Mouse (Mus musculus) liver, embryonic 15.5 days (tissue): ENCODE data around the gene Bend3. TPM values are rescaled to one million over a fixed set of nuclear protein-coding genes. Genes with fewer than 3 reads are reported as not detected.
A peak's percentile ranks its signal among the peaks of the same experiment; 100 is the strongest.

Experiments used
- ATAC-seq: fragments of 200-750 bp; cut with Nextera tagmentation; 2 replicates; pipeline ENCODE4 v1.8.0; 2017; ENCODE audit warnings: moderate number of reproducible peaks, mild to moderate bottlenecking, moderate library complexity; ENCODE audit not compliant: insufficient read depth
- H3K27ac ChIP-seq: fragments of 300-500 bp; sonication (generic); replicated peaks from 2 replicates; pipeline ENCODE4 v1.5.1; 2015; ENCODE audit warnings: mild to moderate bottlenecking, inconsistent platforms
- H3K27me3 ChIP-seq: fragments of 300-500 bp; sonication (generic); 2 replicates; pipeline ENCODE4 v1.6.1; 2015; ENCODE audit warnings: mild to moderate bottlenecking, inconsistent platforms
- H3K36me3 ChIP-seq: fragments of 300-500 bp; sonication (generic); replicated peaks from 2 replicates; pipeline ENCODE4 v1.6.1; 2015; ENCODE audit warnings: moderate library complexity, mild to moderate bottlenecking, inconsistent platforms
- H3K4me1 ChIP-seq: fragments of 300-500 bp; sonication (generic); replicated peaks from 2 replicates; pipeline ENCODE4 v1.6.1; 2015; ENCODE audit warnings: inconsistent platforms
- H3K4me2 ChIP-seq: fragments of 300-500 bp; sonication (generic); 2 replicates; pipeline ENCODE4 v1.6.1; 2015; ENCODE audit warnings: moderate library complexity, mild to moderate bottlenecking, inconsistent platforms
- H3K4me3 ChIP-seq: fragments of 300-500 bp; sonication (generic); replicated peaks from 2 replicates; pipeline ENCODE4 v1.5.1; 2015; ENCODE audit warnings: mild to moderate bottlenecking, inconsistent platforms
- H3K9ac ChIP-seq: fragments of 300-500 bp; sonication (generic); 2 replicates; pipeline ENCODE4 v1.6.1; 2015; ENCODE audit warnings: moderate library complexity, mild to moderate bottlenecking, inconsistent platforms
- H3K9me3 ChIP-seq: fragments of 300-500 bp; sonication (generic); replicated peaks from 2 replicates; pipeline ENCODE4 v1.6.1; 2016; ENCODE audit warnings: inconsistent platforms
- WGBS: fragments of 180-500 bp; shearing (Covaris S2); methylation state at CpG from one replicate; pipeline ENCODE4 v1.1.7; 2015; ENCODE audit warnings: mixed read lengths; ENCODE audit not compliant: insufficient replicate concordance; 5-methylcytosine and 5-hydroxymethylcytosine counted together
- polyA plus RNA-seq: library from polyadenylated mRNA; unstranded; fragments of >200 nt; fragmentation: Nextera tagmentation; extraction: Ambion mirVana; gene quantifications from 2 replicates; pipeline ENCODE4 v1.2.1, GENCODE M21; 2015

Gene Bend3
- polyA plus RNA-seq, 1 experiment from 2014 or later, result 1.0 TPM

GRCm38 (mm10) chr10:43534382-43534781 is 55.8 kb downstream of the Bend3 start:
- no peaks in the 10 kb centered on the region for H3K27me3 ChIP-seq
- H3K36me3 ChIP-seq, result peaks cover 42% of the 10 kb centered on the region
- H3K9me3 ChIP-seq, result no peaks in the 10 kb centered on the region
- no peak overlapping the region for H3K27ac ChIP-seq
- WGBS, result 15% methylated on average over 1 of the region's 1 CpGs
- H3K4me3 ChIP-seq, result no peak overlapping the region
- H3K4me2 ChIP-seq, result no peak overlapping the region
- no peak overlapping the region for H3K9ac ChIP-seq
- ATAC-seq, result no peak
- peaks cover 21% of the 10 kb centered on the region for H3K4me1 ChIP-seq

GRCm38 (mm10) chr10:43537652-43538051 is 59.0 kb downstream of the Bend3 start:
- Histone ChIP-seq H3K27ac (no peak overlapping the region), H3K4me2 (no peak overlapping the region), H3K27me3 (no peaks in the 10 kb centered on the region), H3K36me3 (peaks cover 11% of the 10 kb centered on the region; the same call in 1 of the 2 replicates), H3K4me1 (peaks cover 36% of the 10 kb centered on the region), H3K9me3 (no peaks in the 10 kb centered on the region), H3K9ac (no peak overlapping the region), H3K4me3 (no peak overlapping the region)
- 81% methylated on average over 7 of the region's 7 CpGs for WGBS
- ATAC-seq, result no peak

GRCm38 (mm10) chr10:43538831-43539230 is 60.2 kb downstream of the Bend3 start:
- Histone ChIP-seq H3K4me2 (peak overlapping the region; percentile 76; the same call in 1 of the 2 replicates), H3K9ac (no peak overlapping the region), H3K36me3 (0 out of 2 replicates have a peak, but pooled peaks cover 4% of the 10 kb centered on the region), H3K9me3 (no peaks in the 10 kb centered on the region), H3K27ac (0 out of 2 replicates have a peak overlapping the region, but pooled peaks have one; percentile 4), H3K4me3 (no peak overlapping the region), H3K4me1 (peaks cover 36% of the 10 kb centered on the region), H3K27me3 (no peaks in the 10 kb centered on the region)
- no peak for ATAC-seq
- 76% methylated on average over 5 of the region's 5 CpGs for WGBS

- ATAC-seq, result no peak
- H3K27me3 ChIP-seq, result no peaks in the 10 kb centered on the region
- WGBS, result 14% methylated on average over 12 of the region's 12 CpGs
- H3K36me3 ChIP-seq, result 0 out of 2 replicates have a peak, but pooled peaks cover 4% of the 10 kb centered on the region
- peak overlapping the region; percentile 76 for H3K4me2 ChIP-seq
- peak overlapping the region; percentile 87 for H3K4me3 ChIP-seq
- peaks cover 33% of the 10 kb centered on the region for H3K4me1 ChIP-seq
- peak overlapping the region; percentile 74 for H3K27ac ChIP-seq
- no peaks in the 10 kb centered on the region for H3K9me3 ChIP-seq
- H3K9ac ChIP-seq, result peak overlapping the region; percentile 89
Measured at GRCm38 (mm10) chr10:43539746-43540310, 61.2 kb downstream of the Bend3 start.

GRCm38 (mm10) chr10:43540442-43541152 is 62.0 kb downstream of the Bend3 start, which contains the start of gene 1700021F05Rik:
1700021F05Rik (minus strand) TSS chr10:43540994.
- peak within 1 kb of the TSS; percentile 74 for H3K27ac ChIP-seq
- peak within 1 kb of the TSS; percentile 89 for H3K9ac ChIP-seq
- no peaks in the 10 kb centered on the region for H3K9me3 ChIP-seq
- H3K4me1 ChIP-seq, result peaks cover 33% of the 10 kb centered on the region
- peak; percentile 99 for ATAC-seq
- H3K27me3 ChIP-seq, result no peaks in the 10 kb centered on the region
- H3K36me3 ChIP-seq, result 0 out of 2 replicates have a peak, but pooled peaks cover 4% of the 10 kb centered on the region
- H3K4me2 ChIP-seq, result peak within 1 kb of the TSS; percentile 76
- WGBS, result under 1% methylated on average over 47 of the region's 56 CpGs
- H3K4me3 ChIP-seq, result peak within 1 kb of the TSS; percentile 87

- H3K27ac ChIP-seq, result no peak overlapping the region
- peak overlapping the region; percentile 76 for H3K4me2 ChIP-seq
- H3K9me3 ChIP-seq, result no peaks in the 10 kb centered on the region
- 0 out of 2 replicates have a peak, but pooled peaks cover 4% of the 10 kb centered on the region for H3K36me3 ChIP-seq
- WGBS, result 33% methylated on average over 8 of the region's 8 CpGs
- peak overlapping the region; percentile 87 for H3K4me3 ChIP-seq
- no peak overlapping the region for H3K9ac ChIP-seq
- H3K27me3 ChIP-seq, result no peaks in the 10 kb centered on the region
- H3K4me1 ChIP-seq, result peaks cover 33% of the 10 kb centered on the region
- ATAC-seq, result peak; percentile 4; the same call in 1 of the 2 replicates
Measured at GRCm38 (mm10) chr10:43541153-43541544, 62.5 kb downstream of the Bend3 start.

GRCm38 (mm10) chr10:43549411-43549810 is 70.8 kb downstream of the Bend3 start:
- H3K4me1 ChIP-seq, result no peaks in the 10 kb centered on the region
- H3K4me2 ChIP-seq, result no peak overlapping the region
- 62% methylated on average over 5 of the region's 5 CpGs for WGBS
- H3K36me3 ChIP-seq, result no peaks in the 10 kb centered on the region
- H3K27ac ChIP-seq, result no peak overlapping the region
- H3K9ac ChIP-seq, result no peak overlapping the region
- H3K27me3 ChIP-seq, result no peaks in the 10 kb centered on the region
- no peak overlapping the region for H3K4me3 ChIP-seq
- H3K9me3 ChIP-seq, result no peaks in the 10 kb centered on the region
- ATAC-seq, result no peak

- no peak for ATAC-seq
- Histone ChIP-seq H3K4me2 (no peak overlapping the region), H3K36me3 (no peaks in the 10 kb centered on the region), H3K9ac (no peak overlapping the region), H3K27me3 (no peaks in the 10 kb centered on the region), H3K9me3 (no peaks in the 10 kb centered on the region), H3K4me3 (no peak overlapping the region), H3K4me1 (no peaks in the 10 kb centered on the region), H3K27ac (no peak overlapping the region)
- 29% methylated on average over 3 of the region's 3 CpGs for WGBS
Measured at GRCm38 (mm10) chr10:43550923-43551322, 72.3 kb downstream of the Bend3 start.

- Histone ChIP-seq H3K4me1 (no peaks in the 10 kb centered on the region), H3K27ac (no peak overlapping the region), H3K4me2 (no peak overlapping the region), H3K9me3 (no peaks in the 10 kb centered on the region), H3K27me3 (no peaks in the 10 kb centered on the region), H3K36me3 (no peaks in the 10 kb centered on the region), H3K4me3 (no peak overlapping the region), H3K9ac (no peak overlapping the region)
- 46% methylated on average over 3 of the region's 3 CpGs for WGBS
- no peak for ATAC-seq
Measured at GRCm38 (mm10) chr10:43551388-43551787, 72.8 kb downstream of the Bend3 start.

GRCm38 (mm10) chr10:43557630-43558165 is 79.1 kb downstream of the Bend3 start:
- Histone ChIP-seq H3K4me3 (no peak overlapping the region), H3K4me1 (0 out of 2 replicates have a peak, but pooled peaks cover 5% of the 10 kb centered on the region), H3K36me3 (no peaks in the 10 kb centered on the region), H3K4me2 (no peak overlapping the region), H3K27ac (no peak overlapping the region), H3K9me3 (no peaks in the 10 kb centered on the region), H3K9ac (no peak overlapping the region), H3K27me3 (no peaks in the 10 kb centered on the region; the same call in 1 of the 2 replicates)
- WGBS, result 54% methylated on average over 5 of the region's 5 CpGs
- no peak for ATAC-seq

- H3K36me3 ChIP-seq, result no peaks in the 10 kb centered on the region
- no peaks in the 10 kb centered on the region; the same call in 1 of the 2 replicates for H3K27me3 ChIP-seq
- H3K4me1 ChIP-seq, result 0 out of 2 replicates have a peak, but pooled peaks cover 5% of the 10 kb centered on the region
- H3K9ac ChIP-seq, result no peak overlapping the region
- no peak overlapping the region for H3K4me2 ChIP-seq
- ATAC-seq, result no peak
- no peaks in the 10 kb centered on the region for H3K9me3 ChIP-seq
- H3K27ac ChIP-seq, result no peak overlapping the region
- 70% methylated on average over 11 of the region's 11 CpGs for WGBS
- H3K4me3 ChIP-seq, result no peak overlapping the region
Measured at GRCm38 (mm10) chr10:43559313-43559712, 80.7 kb downstream of the Bend3 start.
